Mouse (Mus musculus): ENCODE results near the gene Pgp.

Gene Pgp

DNA sequence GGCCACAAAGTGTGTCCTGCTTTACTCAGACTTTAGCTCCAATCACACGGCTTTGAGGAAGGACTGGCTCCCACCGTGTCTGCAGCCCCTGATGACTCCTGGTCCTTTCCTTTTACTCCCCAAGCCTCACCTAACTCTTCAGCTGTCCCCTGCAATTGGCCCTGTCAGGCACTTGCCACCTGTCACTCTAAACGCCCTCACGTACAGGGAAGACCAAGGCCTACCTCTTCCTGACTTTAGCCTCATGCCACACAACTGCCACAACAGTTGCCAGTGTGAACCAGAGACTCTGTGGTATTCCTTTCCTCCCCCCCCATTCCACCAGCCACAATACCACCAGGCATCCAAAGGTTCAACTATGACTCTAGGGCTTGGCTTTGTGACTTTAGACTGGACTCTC, 50.3 kb downstream of the Pgp start:
- no peak for DNase-seq (ENCODE audit: low spot score in 2 of 2)
